Mouse (Mus musculus) liver, embryonic 13.5 days (tissue): ENCODE data around the gene Camk2d. TPM values are rescaled to one million over a fixed set of nuclear protein-coding genes. Genes with fewer than 3 reads are reported as not detected.

Source experiments
- ATAC-seq: fragments of 200-750 bp; cut with Nextera tagmentation; 2 replicates; pipeline ENCODE4 v1.8.0; 2017; ENCODE audit warnings: low read depth, mild to moderate bottlenecking, moderate number of reproducible peaks, moderate library complexity
- DNase-seq: peaks from one replicate; pipeline ENCODE4 v3.0.0; 2022
- H3K27ac ChIP-seq: fragments of 300-500 bp; sonication (generic); 2 replicates; pipeline ENCODE4 v1.5.1; 2015; ENCODE audit warnings: moderate library complexity, mild to moderate bottlenecking, inconsistent platforms
- H3K27me3 ChIP-seq: fragments of 300-500 bp; sonication (generic); 2 replicates; pipeline ENCODE4 v1.6.1; 2015; ENCODE audit warnings: mild to moderate bottlenecking, inconsistent platforms
- H3K36me3 ChIP-seq: fragments of 300-500 bp; sonication (generic); 2 replicates; pipeline ENCODE4 v1.6.1; 2015; ENCODE audit warnings: mild to moderate bottlenecking, inconsistent platforms
- H3K4me1 ChIP-seq: fragments of 300-500 bp; sonication (generic); replicated peaks from 2 replicates; pipeline ENCODE4 v1.6.1; 2015; ENCODE audit warnings: inconsistent platforms
- H3K4me2 ChIP-seq: fragments of 300-500 bp; sonication (generic); 2 replicates; pipeline ENCODE4 v1.6.1; 2015; ENCODE audit warnings: inconsistent platforms, mild to moderate bottlenecking, moderate library complexity
- H3K4me3 ChIP-seq: fragments of 300-500 bp; sonication (generic); replicated peaks from 2 replicates; pipeline ENCODE4 v1.5.1; 2015; ENCODE audit warnings: mild to moderate bottlenecking, inconsistent platforms
- H3K9ac ChIP-seq: fragments of 300-500 bp; sonication (generic); 2 replicates; pipeline ENCODE4 v1.6.1; 2015; ENCODE audit warnings: mild to moderate bottlenecking, inconsistent platforms
- H3K9me3 ChIP-seq: fragments of 300-500 bp; sonication (generic); replicated peaks from 2 replicates; pipeline ENCODE4 v1.6.1; 2016; ENCODE audit warnings: inconsistent platforms
- WGBS: fragments of 180-500 bp; shearing (Covaris S2); methylation state at CpG from one replicate; pipeline ENCODE4 v1.1.7; 2015; ENCODE audit not compliant: insufficient replicate concordance; 5-methylcytosine and 5-hydroxymethylcytosine counted together
- polyA plus RNA-seq: library from polyadenylated mRNA; unstranded; fragments of >200 nt; fragmentation: Nextera tagmentation; extraction: Ambion mirVana; gene quantifications from 2 replicates; pipeline ENCODE4 v1.2.1, GENCODE M21; 2015

Camk2d gene
- polyA plus RNA-seq, 1 experiment from 2014 or later = 2.9 TPM

DNA sequence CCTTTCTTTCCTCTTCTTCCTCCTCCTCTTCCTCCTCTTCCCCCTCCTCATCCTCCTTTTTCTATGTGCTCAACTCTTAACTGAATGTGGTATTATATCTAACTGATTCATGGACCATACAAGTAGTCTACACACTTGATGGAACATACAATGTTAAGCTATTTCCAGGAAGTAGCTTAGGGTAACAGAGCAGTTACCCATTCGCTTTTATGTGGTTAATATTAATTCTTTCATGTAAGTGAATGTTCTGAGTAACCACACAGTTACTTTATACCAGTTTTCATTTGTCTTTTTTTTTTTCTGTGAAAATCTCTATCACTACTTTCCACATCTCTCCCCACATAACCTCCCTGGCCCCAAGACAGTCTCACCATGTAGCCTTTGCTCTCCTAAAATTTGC, 228.8 kb downstream of the Camk2d start:
- ATAC-seq (no peak), DNase-seq (no peak)
- Histone ChIP-seq H3K9me3 (no peaks in the 10 kb centered on the region), H3K9ac (no peak overlapping the region), H3K27ac (no peak overlapping the region), H3K4me1 (no peaks in the 10 kb centered on the region), H3K27me3 (no peaks in the 10 kb centered on the region), H3K4me3 (no peak overlapping the region), H3K36me3 (no peaks in the 10 kb centered on the region), H3K4me2 (no peak overlapping the region)
- 50% methylated on average over 1 of the region's 1 CpGs for WGBS

- Histone ChIP-seq H3K4me3 (no peak overlapping the region), H3K4me2 (no peak overlapping the region), H3K9me3 (no peaks in the 10 kb centered on the region), H3K27ac (no peak overlapping the region), H3K9ac (no peak overlapping the region), H3K4me1 (no peaks in the 10 kb centered on the region), H3K36me3 (no peaks in the 10 kb centered on the region), H3K27me3 (no peaks in the 10 kb centered on the region)
- ATAC-seq = no peak
- WGBS = 71% methylated on average over 2 of the region's 2 CpGs
- DNase-seq = no peak
Observed at GRCm38 (mm10) chr3:126826172-126826571, 230.1 kb downstream of the Camk2d start.

- 61% methylated on average over 3 of the region's 3 CpGs for WGBS
- H3K27me3 ChIP-seq = no peaks in the 10 kb centered on the region
Observed at GRCm38 (mm10) chr3:126827900-126828299, 231.8 kb downstream of the Camk2d start.

GRCm38 (mm10) chr3:126829817-126830216, 233.7 kb downstream of the Camk2d start:
- no peaks in the 10 kb centered on the region for H3K4me1 ChIP-seq
- no peak overlapping the region for H3K4me3 ChIP-seq
- no peak overlapping the region for H3K9ac ChIP-seq
- WGBS = 32% methylated on average over 2 of the region's 2 CpGs
- H3K27ac ChIP-seq = no peak overlapping the region
- no peaks in the 10 kb centered on the region for H3K9me3 ChIP-seq
- no peak overlapping the region for H3K4me2 ChIP-seq
- ATAC-seq = no peak
- no peaks in the 10 kb centered on the region for H3K27me3 ChIP-seq
- H3K36me3 ChIP-seq = no peaks in the 10 kb centered on the region
- DNase-seq = no peak

More at GRCm38 (mm10) chr3:126827900-126828299, 231.8 kb downstream of the Camk2d start:
- DNase-seq (no peak), ATAC-seq (no peak)
- Histone ChIP-seq H3K4me1 (no peaks in the 10 kb centered on the region), H3K27ac (no peak overlapping the region), H3K4me2 (no peak overlapping the region), H3K9ac (no peak overlapping the region), H3K36me3 (no peaks in the 10 kb centered on the region), H3K4me3 (no peak overlapping the region), H3K9me3 (no peaks in the 10 kb centered on the region)

- no peak for DNase-seq
- H3K27me3 ChIP-seq = no peaks in the 10 kb centered on the region
- no peak overlapping the region for H3K27ac ChIP-seq
- H3K4me1 ChIP-seq = no peaks in the 10 kb centered on the region
- WGBS = 40% methylated on average over 6 of the region's 6 CpGs
- no peak for ATAC-seq
- no peak overlapping the region for H3K9ac ChIP-seq
- H3K9me3 ChIP-seq = no peaks in the 10 kb centered on the region
- H3K4me3 ChIP-seq = no peak overlapping the region
- no peak overlapping the region for H3K4me2 ChIP-seq
- no peaks in the 10 kb centered on the region for H3K36me3 ChIP-seq
Observed at GRCm38 (mm10) chr3:126831418-126832138, 235.5 kb downstream of the Camk2d start.

DNA sequence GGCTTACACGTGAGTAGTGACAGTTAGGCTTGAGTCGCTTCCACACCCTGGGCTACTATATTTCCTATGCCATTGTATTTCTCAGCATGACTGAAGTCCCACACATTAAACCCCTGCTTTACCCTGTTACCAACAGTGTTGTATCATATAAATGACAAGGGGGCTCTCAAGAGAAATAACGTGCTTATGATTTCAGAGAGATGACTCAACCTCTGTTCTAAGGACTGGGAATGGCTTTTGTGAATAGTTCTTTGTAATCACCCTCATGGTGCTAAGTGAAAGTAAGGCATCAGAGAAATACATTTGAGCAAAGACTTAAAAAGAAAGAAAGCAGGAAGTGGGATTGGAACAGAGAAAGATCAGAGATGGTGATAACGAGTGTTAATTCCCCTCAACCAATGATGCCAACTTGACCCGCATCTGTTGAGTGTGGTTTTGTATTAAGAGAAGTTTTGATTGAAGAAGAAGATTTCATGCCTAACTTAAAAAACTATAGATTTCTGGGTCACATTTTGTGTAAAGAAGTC, 238.6 kb downstream of the Camk2d start:
- ATAC-seq = no peak

DNA sequence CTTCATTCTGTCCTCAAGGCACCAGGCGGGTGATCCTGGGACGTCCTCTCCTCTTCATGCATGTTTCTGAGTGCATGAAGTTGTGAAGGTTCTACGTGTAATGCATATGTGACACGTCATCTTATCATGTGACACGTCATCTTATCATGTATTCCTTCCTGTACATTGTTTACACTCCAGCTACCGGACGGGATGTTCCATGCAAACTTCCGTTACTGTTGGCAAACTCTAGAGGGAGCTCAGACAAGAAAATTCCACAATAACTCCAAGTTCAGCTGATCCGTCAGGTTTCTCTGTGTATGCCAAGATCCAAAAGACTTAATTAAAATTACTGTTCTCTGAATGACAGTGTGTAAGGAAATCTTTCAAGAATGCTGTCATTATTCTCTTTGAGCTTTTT, 246.7 kb downstream of the Camk2d start:
- DNase-seq (no peak), ATAC-seq (no peak)
- WGBS = 56% methylated on average over 9 of the region's 9 CpGs
- Histone ChIP-seq H3K4me2 (no peak overlapping the region), H3K9me3 (no peaks in the 10 kb centered on the region), H3K4me1 (no peaks in the 10 kb centered on the region), H3K36me3 (no peaks in the 10 kb centered on the region), H3K4me3 (no peak overlapping the region), H3K9ac (no peak overlapping the region), H3K27ac (no peak overlapping the region), H3K27me3 (no peaks in the 10 kb centered on the region)

More for the DNA sequence above, 238.6 kb downstream of the Camk2d start:
- Histone ChIP-seq H3K27ac (no peak overlapping the region), H3K4me3 (no peak overlapping the region), H3K36me3 (no peaks in the 10 kb centered on the region), H3K9ac (no peak overlapping the region), H3K27me3 (no peaks in the 10 kb centered on the region), H3K4me2 (no peak overlapping the region), H3K4me1 (no peaks in the 10 kb centered on the region), H3K9me3 (no peaks in the 10 kb centered on the region)
- DNase-seq = no peak
- 76% methylated on average over 5 of the region's 5 CpGs for WGBS

- Histone ChIP-seq H3K27me3 (no peaks in the 10 kb centered on the region), H3K4me2 (no peak overlapping the region), H3K36me3 (no peaks in the 10 kb centered on the region), H3K27ac (no peak overlapping the region), H3K9ac (no peak overlapping the region), H3K4me3 (no peak overlapping the region), H3K9me3 (no peaks in the 10 kb centered on the region), H3K4me1 (no peaks in the 10 kb centered on the region)
- DNase-seq (no peak), ATAC-seq (no peak)
- WGBS = 80% methylated on average over 7 of the region's 7 CpGs
Observed at GRCm38 (mm10) chr3:126844809-126845208, 248.7 kb downstream of the Camk2d start.

DNA sequence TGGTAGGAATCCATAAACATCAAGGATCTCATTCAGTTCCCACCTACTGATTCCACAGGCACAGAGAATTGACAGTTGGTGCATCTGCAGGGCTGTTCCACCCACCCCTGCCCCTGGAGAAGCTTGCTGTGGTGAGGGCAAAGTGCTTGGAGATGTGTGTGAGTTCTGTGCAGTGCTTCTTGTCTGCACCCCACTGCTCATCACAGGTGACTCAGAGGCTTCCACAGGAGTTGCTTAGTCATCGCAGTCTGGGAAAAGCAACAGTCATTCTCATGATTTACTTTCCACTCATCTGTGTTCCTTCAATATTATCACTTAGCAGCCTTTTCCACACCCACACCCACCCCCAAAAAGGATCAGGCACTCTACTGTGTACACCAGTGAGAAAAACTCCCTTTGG, 252.0 kb downstream of the Camk2d start:
- H3K27me3 ChIP-seq = no peaks in the 10 kb centered on the region
- H3K4me3 ChIP-seq = no peak overlapping the region
- no peaks in the 10 kb centered on the region for H3K4me1 ChIP-seq
- no peak overlapping the region for H3K9ac ChIP-seq
- H3K4me2 ChIP-seq = no peak overlapping the region
- DNase-seq (no peak), ATAC-seq (no peak)
- no peaks in the 10 kb centered on the region for H3K36me3 ChIP-seq
- WGBS = 75% methylated on average over 1 of the region's 1 CpGs
- H3K27ac ChIP-seq = no peak overlapping the region
- H3K9me3 ChIP-seq = no peaks in the 10 kb centered on the region

DNA sequence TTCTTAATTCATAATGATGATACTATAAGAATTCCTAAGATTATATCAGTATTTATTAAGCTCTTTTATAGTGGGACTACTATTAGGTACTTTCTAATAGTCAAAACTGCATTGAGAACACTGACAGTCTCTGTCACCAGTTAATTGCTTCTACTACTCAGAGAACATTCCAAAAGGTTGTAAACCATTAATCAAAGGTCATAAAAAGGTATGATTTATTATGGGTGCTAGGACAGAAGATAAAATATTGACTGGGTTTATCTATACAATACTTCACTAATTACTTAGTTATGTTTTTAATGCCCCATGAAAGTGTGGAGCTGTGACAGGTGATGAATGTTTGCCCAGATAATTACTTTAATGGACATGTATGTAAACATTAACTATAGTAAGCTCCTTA, 264.3 kb downstream of the Camk2d start:
- H3K4me3 ChIP-seq = no peak overlapping the region
- ATAC-seq (no peak), DNase-seq (no peak)
- H3K4me2 ChIP-seq = no peak overlapping the region
- H3K9me3 ChIP-seq = no peaks in the 10 kb centered on the region
- H3K9ac ChIP-seq = no peak overlapping the region
- H3K27me3 ChIP-seq = no peaks in the 10 kb centered on the region
- H3K27ac ChIP-seq = no peak overlapping the region
- no peaks in the 10 kb centered on the region for H3K36me3 ChIP-seq
- no peaks in the 10 kb centered on the region for H3K4me1 ChIP-seq

GRCm38 (mm10) chr3:126869561-126869960, 273.5 kb downstream of the Camk2d start:
- ATAC-seq = no peak
- DNase-seq = no peak

GRCm38 (mm10) chr3:126870688-126871087, 274.6 kb downstream of the Camk2d start:
- WGBS = 43% methylated on average over 1 of the region's 1 CpGs
- Histone ChIP-seq H3K9me3 (no peaks in the 10 kb centered on the region), H3K9ac (no peak overlapping the region), H3K4me2 (no peak overlapping the region), H3K4me1 (no peaks in the 10 kb centered on the region), H3K36me3 (no peaks in the 10 kb centered on the region), H3K27ac (no peak overlapping the region), H3K27me3 (no peaks in the 10 kb centered on the region), H3K4me3 (no peak overlapping the region)
- DNase-seq (no peak), ATAC-seq (no peak)

More at GRCm38 (mm10) chr3:126869561-126869960, 273.5 kb downstream of the Camk2d start:
- no peak overlapping the region for H3K4me3 ChIP-seq
- no peak overlapping the region for H3K27ac ChIP-seq
- 67% methylated on average over 3 of the region's 3 CpGs for WGBS
- H3K4me1 ChIP-seq = no peaks in the 10 kb centered on the region
- no peak overlapping the region for H3K9ac ChIP-seq
- no peaks in the 10 kb centered on the region for H3K27me3 ChIP-seq
- no peaks in the 10 kb centered on the region for H3K9me3 ChIP-seq
- no peak overlapping the region for H3K4me2 ChIP-seq
- H3K36me3 ChIP-seq = no peaks in the 10 kb centered on the region
